Mouse (Mus musculus): ENCODE results near the gene Gm12394.

DNA sequence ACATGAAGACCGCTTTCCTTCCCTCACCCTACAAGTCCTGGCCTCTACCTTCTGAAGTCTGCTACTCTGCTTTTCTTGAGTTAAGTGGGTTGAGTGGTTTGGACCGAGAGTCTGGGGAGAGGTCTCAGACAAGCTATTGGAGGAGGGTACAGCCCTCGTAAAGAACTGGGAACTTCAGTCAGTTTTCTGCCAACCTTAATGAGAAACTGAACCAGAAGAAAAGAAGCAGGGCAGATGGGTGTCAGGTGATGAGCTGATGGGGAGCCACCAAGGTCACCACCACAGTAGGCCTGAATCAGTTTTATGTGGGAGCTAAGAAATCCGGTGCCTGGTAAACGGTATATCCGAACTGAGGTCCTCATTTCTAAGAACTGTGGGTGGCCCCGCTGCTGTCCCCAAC lies 15.6 kb upstream of the Gm12394 start:
- TF ChIP-seq CTCF (IDR thresholded peaks at IDR 0.05; ENCODE audit: borderline replicate concordance, extremely low read depth, insufficient read depth, insufficient read length): no peak
- no peak for TF ChIP-seq POLR2A (IDR thresholded peaks at IDR 0.05; ENCODE audit: borderline replicate concordance, extremely low read depth, insufficient read depth, insufficient read length, poor library complexity, severe bottlenecking)

All from brain, embryonic 14.5 days (tissue).